Mouse (Mus musculus): ENCODE results near the gene Efna2. TPM values are rescaled to one million over a fixed set of nuclear protein-coding genes. Genes with fewer than 3 reads are reported as not detected.

The Efna2 gene
- polyA plus RNA-seq, 1 experiment from 2014 or later = 91.7 TPM

- peaks cover 30% of the 10 kb centered on the region for H3K4me1 ChIP-seq (ENCODE audit: control insufficient read depth, insufficient read depth, low read length)
- no peak overlapping the region for H3K4me2 ChIP-seq
- DNase-seq (ENCODE audit: low spot score, missing footprints) = peak; percentile 89
- no peaks in the 10 kb centered on the region for H3K9me3 ChIP-seq (ENCODE audit: control insufficient read depth, low read length)
- ATAC-seq (ENCODE audit: low FRiP score) = no peak
- WGBS = 49% methylated on average over 2 of the region's 2 CpGs
- H3K4me3 ChIP-seq (ENCODE audit: low read depth, low read length) = no peak overlapping the region
- H3K27me3 ChIP-seq (ENCODE audit: control insufficient read depth, insufficient read depth, low read length) = no peaks in the 10 kb centered on the region
- no peak overlapping the region for H3K27ac ChIP-seq (ENCODE audit: low read depth, low read length)
- H3K9ac ChIP-seq (ENCODE audit: low read length) = no peak overlapping the region
- peaks cover 22% of the 10 kb centered on the region for H3K36me3 ChIP-seq (ENCODE audit: control insufficient read depth, insufficient read depth, low read length)
These were observed 4.6 kb upstream of the Efna2 start for GRCm38 (mm10) chr10:80174705-80175104.

DNA sequence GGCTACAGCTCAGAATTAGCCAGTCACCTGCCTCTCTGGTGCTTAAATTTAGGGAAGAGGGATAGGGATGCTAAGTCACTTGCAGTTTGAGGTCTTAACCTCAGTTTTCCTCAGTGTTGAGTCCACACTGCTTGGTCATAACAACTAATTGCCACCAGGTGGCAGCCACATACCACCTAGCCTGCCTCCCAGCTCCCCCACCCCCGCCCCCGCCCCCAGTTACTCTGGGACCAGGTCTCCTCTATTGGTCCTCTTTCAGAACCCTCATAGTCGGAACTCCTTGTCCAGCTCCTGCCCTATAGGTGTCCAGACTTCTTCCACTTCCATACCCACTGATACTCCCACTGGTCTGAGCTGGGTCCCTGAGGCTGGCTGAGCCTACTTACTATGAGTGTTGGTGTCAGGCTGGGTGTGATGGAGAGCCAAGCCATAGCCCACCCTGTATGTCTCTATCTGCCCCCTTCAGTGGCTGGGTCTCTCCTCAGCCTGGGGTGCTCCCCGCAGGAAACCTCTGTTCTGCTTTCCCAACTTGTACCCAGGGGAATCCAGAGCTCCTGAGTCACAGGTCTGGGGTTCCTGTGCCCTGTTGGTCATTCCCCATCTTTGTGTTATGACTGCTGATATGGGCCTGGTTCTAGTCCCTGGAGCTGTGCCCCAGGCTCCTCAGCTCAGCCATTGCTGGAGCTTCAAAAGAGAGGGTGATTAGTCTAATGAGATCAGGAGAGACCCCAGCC is 3.6 kb upstream of the Efna2 start:
- Histone ChIP-seq H3K9ac (ENCODE audit: low read length) (no peak overlapping the region), H3K4me1 (ENCODE audit: control insufficient read depth, insufficient read depth, low read length) (peaks cover 37% of the 10 kb centered on the region), H3K36me3 (ENCODE audit: control insufficient read depth, insufficient read depth, low read length) (peaks cover 13% of the 10 kb centered on the region), H3K9me3 (ENCODE audit: control insufficient read depth, low read length) (no peaks in the 10 kb centered on the region), H3K27ac (ENCODE audit: low read depth, low read length) (no peak overlapping the region), H3K27me3 (ENCODE audit: control insufficient read depth, insufficient read depth, low read length) (no peaks in the 10 kb centered on the region), H3K4me2 (no peak overlapping the region), H3K4me3 (ENCODE audit: low read depth, low read length) (no peak overlapping the region)
- 22% methylated on average over 4 of the region's 4 CpGs for WGBS
- peak; percentile 97 for DNase-seq (ENCODE audit: low spot score, missing footprints)
- ATAC-seq (ENCODE audit: low FRiP score) = no peak

- Histone ChIP-seq H3K4me1 (ENCODE audit: control insufficient read depth, insufficient read depth, low read length) (peaks cover 44% of the 10 kb centered on the region), H3K4me3 (ENCODE audit: low read depth, low read length) (no peak overlapping the region), H3K9ac (ENCODE audit: low read length) (peak overlapping the region; percentile 33; the same call in 1 of the 2 replicates), H3K9me3 (ENCODE audit: control insufficient read depth, low read length) (no peaks in the 10 kb centered on the region), H3K27ac (ENCODE audit: low read depth, low read length) (no peak overlapping the region; the same call in 1 of the 2 replicates), H3K36me3 (ENCODE audit: control insufficient read depth, insufficient read depth, low read length) (peaks cover 7% of the 10 kb centered on the region), H3K4me2 (no peak overlapping the region), H3K27me3 (ENCODE audit: control insufficient read depth, insufficient read depth, low read length) (no peaks in the 10 kb centered on the region)
- ATAC-seq (ENCODE audit: low FRiP score) = no peak
- no peak for DNase-seq (ENCODE audit: low spot score, missing footprints)
- 72% methylated on average over 5 of the region's 5 CpGs for WGBS
These were observed 2.9 kb upstream of the Efna2 start for GRCm38 (mm10) chr10:80176270-80176834.

DNA sequence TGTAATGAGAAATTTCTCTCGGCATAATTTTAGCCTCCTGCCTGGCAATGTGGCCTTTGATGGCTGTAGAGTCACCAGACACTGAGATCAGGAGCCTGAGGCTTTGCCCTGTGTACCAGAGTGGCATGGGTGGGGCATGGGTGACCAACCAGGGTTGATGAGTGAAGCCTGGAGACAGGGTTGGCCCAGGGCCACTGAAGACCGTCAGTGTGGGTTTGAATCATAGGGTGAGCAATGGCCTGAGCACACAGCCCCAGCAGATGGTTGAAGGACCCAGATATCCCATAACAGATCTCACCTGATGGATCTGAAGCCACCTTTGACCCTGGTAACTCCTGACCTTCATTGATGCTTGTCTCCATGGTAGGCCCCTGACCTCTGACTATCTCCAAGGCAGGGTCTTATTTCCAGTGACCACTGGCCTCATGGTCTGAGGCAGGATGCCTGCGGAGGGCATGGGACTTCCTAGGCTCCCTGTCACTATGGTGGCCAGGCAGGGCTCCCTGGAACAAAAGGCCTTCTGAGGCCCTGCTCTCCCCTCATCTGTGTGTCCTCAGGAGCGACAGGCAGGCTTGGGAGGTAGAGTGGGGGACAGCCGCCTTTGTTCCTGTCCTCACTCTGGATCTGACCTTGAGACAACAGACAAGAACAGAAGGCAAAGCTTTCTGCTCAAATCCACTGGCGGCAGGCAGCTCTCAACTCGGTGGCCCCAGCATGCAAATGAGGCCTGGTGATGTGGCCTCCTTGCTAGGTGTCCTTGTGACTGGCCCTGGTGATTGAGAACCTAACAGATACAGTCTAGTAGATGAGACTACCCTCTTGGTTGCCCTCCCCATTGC is 1.6 kb upstream of the Efna2 start:
- H3K9me3 ChIP-seq (ENCODE audit: control insufficient read depth, low read length) = no peaks in the 10 kb centered on the region
- no peaks in the 10 kb centered on the region; the same call in 1 of the 2 replicates for H3K27me3 ChIP-seq (ENCODE audit: control insufficient read depth, insufficient read depth, low read length)
- H3K4me1 ChIP-seq (ENCODE audit: control insufficient read depth, insufficient read depth, low read length) = peaks cover 45% of the 10 kb centered on the region
- no peak for DNase-seq (ENCODE audit: low spot score, missing footprints)
- H3K4me2 ChIP-seq = 0 out of 2 replicates have a peak overlapping the region, but pooled peaks have one; percentile 8
- WGBS = 39% methylated on average over 7 of the region's 7 CpGs
- peak overlapping the region; percentile 10; the same call in 1 of the 2 replicates for H3K27ac ChIP-seq (ENCODE audit: low read depth, low read length)
- ATAC-seq (ENCODE audit: low FRiP score) = no peak
- H3K9ac ChIP-seq (ENCODE audit: low read length) = peak overlapping the region; percentile 10
- H3K4me3 ChIP-seq (ENCODE audit: low read depth, low read length) = no peak overlapping the region
- H3K36me3 ChIP-seq (ENCODE audit: control insufficient read depth, insufficient read depth, low read length) = no peaks in the 10 kb centered on the region

DNA sequence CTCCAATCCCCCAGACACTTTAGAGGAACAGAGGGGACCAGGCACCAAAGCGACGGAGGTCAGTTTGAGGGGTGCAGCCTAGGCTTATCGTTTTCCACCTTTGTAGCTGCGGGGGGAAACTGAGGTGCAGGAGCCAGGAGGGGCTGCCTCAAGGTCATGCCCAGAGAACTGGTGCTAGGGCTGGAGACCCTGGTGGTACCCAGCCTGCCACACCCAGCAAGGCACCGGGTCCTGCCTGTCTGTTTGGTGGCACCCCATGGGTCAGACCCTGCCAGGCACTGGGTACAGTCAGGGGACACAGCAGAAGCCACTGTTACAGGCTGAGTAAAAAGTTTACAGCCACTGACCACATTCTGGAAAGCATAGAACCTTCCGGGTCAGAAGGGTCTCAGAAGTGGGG is 1.0 kb downstream of the Efna2 start:
- DNase-seq (ENCODE audit: low spot score, missing footprints) = no peak
- Histone ChIP-seq H3K36me3 (ENCODE audit: control insufficient read depth, insufficient read depth, low read length) (peaks cover 4% of the 10 kb centered on the region; the same call in 1 of the 2 replicates), H3K9ac (ENCODE audit: low read length) (peak overlapping the region; percentile 97), H3K4me3 (ENCODE audit: low read depth, low read length) (peak overlapping the region; percentile 76), H3K9me3 (ENCODE audit: control insufficient read depth, low read length) (no peaks in the 10 kb centered on the region), H3K27ac (ENCODE audit: low read depth, low read length) (peak overlapping the region; percentile 74), H3K27me3 (ENCODE audit: control insufficient read depth, insufficient read depth, low read length) (no peaks in the 10 kb centered on the region; the same call in 1 of the 2 replicates), H3K4me1 (ENCODE audit: control insufficient read depth, insufficient read depth, low read length) (peaks cover 46% of the 10 kb centered on the region), H3K4me2 (peak overlapping the region; percentile 83)
- WGBS = 27% methylated on average over 6 of the region's 6 CpGs
- no peak for ATAC-seq (ENCODE audit: low FRiP score)

DNA sequence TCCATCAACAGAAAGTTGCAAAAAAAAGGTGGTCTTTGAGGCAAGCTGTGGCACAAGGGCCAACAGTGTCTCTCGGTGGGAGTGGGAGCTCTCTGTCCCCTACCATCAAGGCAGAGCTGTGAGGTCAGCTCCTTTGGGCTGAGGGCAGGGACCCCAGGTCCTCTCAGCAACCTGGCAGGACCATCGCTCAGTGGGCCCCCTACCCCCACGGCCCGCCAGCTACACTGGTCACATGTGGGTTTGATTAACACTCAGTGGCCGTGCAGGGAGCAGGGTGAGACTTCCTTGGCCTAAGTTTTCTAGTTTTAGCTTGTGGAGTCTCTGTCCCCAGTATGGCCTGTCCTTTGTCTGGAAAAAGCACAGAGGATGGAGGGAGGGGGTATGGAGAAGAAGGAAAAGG is 1.5 kb downstream of the Efna2 start:
- WGBS = 40% methylated on average over 5 of the region's 5 CpGs
- H3K27ac ChIP-seq (ENCODE audit: low read depth, low read length) = peak overlapping the region; percentile 61; the same call in 1 of the 2 replicates
- ATAC-seq (ENCODE audit: low FRiP score) = no peak
- no peaks in the 10 kb centered on the region for H3K9me3 ChIP-seq (ENCODE audit: control insufficient read depth, low read length)
- peak overlapping the region; percentile 97 for H3K9ac ChIP-seq (ENCODE audit: low read length)
- peaks cover under 1% of the 10 kb centered on the region; the same call in 1 of the 2 replicates for H3K27me3 ChIP-seq (ENCODE audit: control insufficient read depth, insufficient read depth, low read length)
- peak; percentile 84 for DNase-seq (ENCODE audit: low spot score, missing footprints)
- H3K4me3 ChIP-seq (ENCODE audit: low read depth, low read length) = peak overlapping the region; percentile 76
- H3K4me1 ChIP-seq (ENCODE audit: control insufficient read depth, insufficient read depth, low read length) = peaks cover 45% of the 10 kb centered on the region
- H3K4me2 ChIP-seq = peak overlapping the region; percentile 83
- H3K36me3 ChIP-seq (ENCODE audit: control insufficient read depth, insufficient read depth, low read length) = peaks cover 4% of the 10 kb centered on the region; the same call in 1 of the 2 replicates

DNA sequence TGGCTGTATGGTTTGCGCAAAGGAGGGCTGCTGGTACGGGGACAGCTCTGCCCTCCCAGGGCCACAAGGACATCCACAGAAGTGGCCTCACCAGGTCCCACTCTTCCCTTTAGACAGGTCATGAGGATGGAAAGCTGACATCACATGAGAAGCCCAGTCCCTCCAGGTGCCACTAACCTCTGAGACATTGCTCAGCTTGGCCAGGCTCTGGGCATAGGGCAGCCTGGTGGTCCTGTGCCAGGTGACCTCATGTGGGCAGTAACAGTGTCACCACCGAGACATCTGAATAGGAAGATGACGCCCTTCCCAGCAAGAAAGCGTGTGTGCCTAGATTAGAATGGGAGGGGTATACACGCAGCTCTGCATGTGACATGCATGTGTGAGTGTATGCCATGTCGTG is 3.3 kb downstream of the Efna2 start:
- ATAC-seq (ENCODE audit: low FRiP score) (no peak), DNase-seq (ENCODE audit: low spot score, missing footprints) (peak; percentile 86)
- peak overlapping the region; percentile 83 for H3K4me2 ChIP-seq
- no peaks in the 10 kb centered on the region for H3K9me3 ChIP-seq (ENCODE audit: control insufficient read depth, low read length)
- peaks cover 6% of the 10 kb centered on the region for H3K27me3 ChIP-seq (ENCODE audit: control insufficient read depth, insufficient read depth, low read length)
- peaks cover 41% of the 10 kb centered on the region for H3K4me1 ChIP-seq (ENCODE audit: control insufficient read depth, insufficient read depth, low read length)
- H3K4me3 ChIP-seq (ENCODE audit: low read depth, low read length) = peak overlapping the region; percentile 76
- H3K9ac ChIP-seq (ENCODE audit: low read length) = peak overlapping the region; percentile 97
- H3K27ac ChIP-seq (ENCODE audit: low read depth, low read length) = no peak overlapping the region; the same call in 1 of the 2 replicates
- H3K36me3 ChIP-seq (ENCODE audit: control insufficient read depth, insufficient read depth, low read length) = peaks cover 7% of the 10 kb centered on the region; the same call in 1 of the 2 replicates
- 80% methylated on average over 7 of the region's 7 CpGs for WGBS

- ATAC-seq (ENCODE audit: low FRiP score) (no peak), DNase-seq (ENCODE audit: low spot score, missing footprints) (peak; percentile 80)
- Histone ChIP-seq H3K4me1 (ENCODE audit: control insufficient read depth, insufficient read depth, low read length) (peaks cover 44% of the 10 kb centered on the region), H3K27ac (ENCODE audit: low read depth, low read length) (no peak overlapping the region), H3K27me3 (ENCODE audit: control insufficient read depth, insufficient read depth, low read length) (peaks cover 6% of the 10 kb centered on the region), H3K9ac (ENCODE audit: low read length) (peak overlapping the region; percentile 36; the same call in 1 of the 2 replicates), H3K36me3 (ENCODE audit: control insufficient read depth, insufficient read depth, low read length) (peaks cover 7% of the 10 kb centered on the region; the same call in 1 of the 2 replicates), H3K9me3 (ENCODE audit: control insufficient read depth, low read length) (no peaks in the 10 kb centered on the region), H3K4me3 (ENCODE audit: low read depth, low read length) (0 out of 2 replicates have a peak overlapping the region, but pooled peaks have one; percentile 9), H3K4me2 (peak overlapping the region; percentile 27)
- 41% methylated on average over 27 of the region's 27 CpGs for WGBS
These were observed 7.4 kb downstream of the Efna2 start for GRCm38 (mm10) chr10:80186649-80187048.
